In the genomic region with DNA sequence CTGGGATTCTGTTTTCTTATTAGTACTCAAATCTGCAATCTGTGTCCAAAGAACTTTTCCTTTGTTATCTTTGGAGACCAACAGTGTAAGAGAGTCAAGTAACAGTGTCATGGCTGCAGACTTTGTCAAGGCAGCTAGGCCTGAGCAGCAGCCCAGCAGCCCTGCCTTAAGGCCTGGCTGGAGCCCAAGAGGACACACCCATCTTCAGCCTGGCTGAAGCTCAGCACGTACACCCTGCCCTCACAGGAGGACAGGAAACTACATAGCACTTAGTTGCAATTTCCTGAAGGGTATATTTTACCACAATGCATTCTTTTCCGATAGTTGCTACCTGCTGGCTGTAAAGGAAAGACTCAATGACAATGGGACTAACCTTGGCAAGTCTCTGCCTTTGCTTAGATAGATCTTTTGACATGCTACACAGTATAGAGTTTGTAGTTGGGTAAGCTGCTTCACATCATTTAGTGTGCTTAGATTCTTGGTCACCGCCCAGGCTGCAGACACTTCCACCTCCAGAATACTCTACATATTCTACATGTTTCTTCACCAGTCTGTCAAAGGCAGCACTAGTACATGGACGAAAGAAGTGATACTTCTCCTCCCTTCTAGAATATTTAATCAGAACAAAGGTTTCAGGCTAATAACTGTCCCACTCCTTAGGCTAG, we compare ENCODE assay signal across 7 mouse cellular contexts. TPM values are rescaled to one million over a fixed set of nuclear protein-coding genes. Genes with fewer than 3 reads are reported as not detected.
DNase-seq lines count a peak whose midpoint lies in the region; ATAC-seq and TF ChIP-seq lines count a peak whose summit lies in the region.
"Not testable (repeated sequence)": the region's sequence is repeated elsewhere in the genome, so short reads cannot be mapped to it uniquely, and the experiment has no call there.

No protein-coding gene starts in this region.

- not testable (repeated sequence) for H3K9ac ChIP-seq in heart, embryonic 16.5 days (ENCODE audit: low read length); lung, postnatal 0 days (replicated peaks; ENCODE audit: low read depth)

- not testable (repeated sequence) for H3K4me3 ChIP-seq in gastrocnemius, adult 2 months; heart, embryonic 16.5 days (ENCODE audit: low read length); lung, postnatal 0 days (ENCODE audit: low read depth, low read length)

- ATAC-seq in heart, embryonic 16.5 days (replicated peaks; ENCODE audit: extremely low read depth, insufficient read depth, low FRiP score): peak; percentile 80
- ATAC-seq in lung, postnatal 0 days: peak; percentile 89

- TF ChIP-seq EP300 in lung, postnatal 0 days (IDR thresholded peaks at IDR 0.05): not testable (repeated sequence)

- H3K27me3 ChIP-seq in heart, embryonic 16.5 days (ENCODE audit: control insufficient read depth, insufficient read depth, low read length); lung, postnatal 0 days (replicated peaks; ENCODE audit: insufficient read depth, low read length): not testable (repeated sequence)

- H3K4me2 ChIP-seq in heart, embryonic 16.5 days (ENCODE audit: low read depth, low read length); lung, postnatal 0 days (replicated peaks; ENCODE audit: low read depth, low read length): not testable (repeated sequence)

- H3K36me3 ChIP-seq in heart, embryonic 16.5 days (ENCODE audit: control insufficient read depth, insufficient read depth); lung, postnatal 0 days (ENCODE audit: insufficient read depth, low read length): not testable (repeated sequence)

- intact Hi-C loops in gastrocnemius, adult 2 months (cut with DNase I): not testable (repeated sequence)

- DNase-seq in ZHBTc4 (ENCODE audit: low read depth, low spot score): peak; percentile 74
- peak; percentile 70 for DNase-seq in gastrocnemius, adult 2 months
- DNase-seq in kidney, adult 11 months: peak; percentile 72
- DNase-seq in kidney, postnatal 4 days: peak; percentile 61 to 74
- not testable (repeated sequence) for DNase-seq in lung, postnatal 0 days (ENCODE audit: low spot score)
- DNase-seq in right cerebral cortex, postnatal 14 days: peak; percentile 5

- not testable (repeated sequence) for TF ChIP-seq CTCF in gastrocnemius, adult 2 months (IDR thresholded peaks at IDR 0.05); lung, postnatal 0 days (IDR thresholded peaks at IDR 0.05)

- H3K27ac ChIP-seq in gastrocnemius, adult 2 months; heart, embryonic 16.5 days (ENCODE audit: low read length); lung, postnatal 0 days (ENCODE audit: low read length): not testable (repeated sequence)

- not testable (repeated sequence) for H3K9me3 ChIP-seq in heart, embryonic 16.5 days (replicated peaks; ENCODE audit: control insufficient read depth, low read length); lung, postnatal 0 days (ENCODE audit: low read length)

- 0% methylated on average over 1 of the region's 4 CpGs for WGBS in heart, embryonic 16.5 days
- 11% methylated on average over 1 of the region's 4 CpGs for WGBS in lung, postnatal 0 days

- H3K4me1 ChIP-seq in heart, embryonic 16.5 days (ENCODE audit: control insufficient read depth, insufficient read depth, low read length); lung, postnatal 0 days (ENCODE audit: insufficient read depth, low read depth, low read length): not testable (repeated sequence)

RNA-seq across cellular contexts. Expression of gene Samd9l, which starts 25.4 kb away (rescaled TPM):
- total RNA-seq in gastrocnemius, adult 2 months (2021): 1 to 10 TPM; 3.2 to 5.0 TPM
- polyA plus RNA-seq in heart, embryonic 16.5 days (2015; fragmentation: Nextera tagmentation; extraction: Ambion mirVana): 3.3 and 3.8 TPM in 2 replicates
- polyA plus RNA-seq in lung, postnatal 0 days (2015; fragmentation: Nextera tagmentation; extraction: Ambion mirVana): 7.5 and 8.0 TPM in 2 replicates
